Mouse (Mus musculus): ENCODE measurements around the gene Arrdc1. TPM values are rescaled to one million over a fixed set of nuclear protein-coding genes. Genes with fewer than 3 reads are reported as not detected.

Arrdc1 gene
- polyA plus RNA-seq, 1 experiment from 2014 or later: 21.9 TPM

GRCm38 (mm10) chr2:24914762-24915161 is 20.3 kb downstream of the Arrdc1 start:
- Histone ChIP-seq H3K36me3 (replicated peaks) (peaks cover 48% of the 10 kb centered on the region), H3K27ac (replicated peaks) (no peak overlapping the region), H3K4me1 (peaks cover 10% of the 10 kb centered on the region), H3K27me3 (replicated peaks; ENCODE audit: low read depth, poor library complexity, severe bottlenecking) (no peaks in the 10 kb centered on the region), H3K9me3 (no peaks in the 10 kb centered on the region), H3K4me3 (no peak overlapping the region)
- no peak for DNase-seq (ENCODE audit: low spot score)
- WGBS: 93% methylated on average over 3 of the region's 3 CpGs

GRCm38 (mm10) chr2:24912589-24912988 is 22.5 kb downstream of the Arrdc1 start:
- no peaks in the 10 kb centered on the region for H3K9me3 ChIP-seq
- no peak for DNase-seq (ENCODE audit: low spot score)
- H3K4me3 ChIP-seq: no peak overlapping the region
- no peaks in the 10 kb centered on the region for H3K27me3 ChIP-seq (replicated peaks; ENCODE audit: low read depth, poor library complexity, severe bottlenecking)
- H3K27ac ChIP-seq (replicated peaks): no peak overlapping the region
- H3K4me1 ChIP-seq: peaks cover 3% of the 10 kb centered on the region
- peaks cover 55% of the 10 kb centered on the region for H3K36me3 ChIP-seq (replicated peaks)

GRCm38 (mm10) chr2:24912189-24912588 is 22.9 kb downstream of the Arrdc1 start:
- WGBS: 95% methylated on average over 4 of the region's 4 CpGs
- H3K36me3 ChIP-seq (replicated peaks): peaks cover 55% of the 10 kb centered on the region
- H3K9me3 ChIP-seq: no peaks in the 10 kb centered on the region
- no peak overlapping the region for H3K27ac ChIP-seq (replicated peaks)
- no peak overlapping the region for H3K4me3 ChIP-seq
- no peaks in the 10 kb centered on the region for H3K27me3 ChIP-seq (replicated peaks; ENCODE audit: low read depth, poor library complexity, severe bottlenecking)
- DNase-seq (ENCODE audit: low spot score): no peak
- H3K4me1 ChIP-seq: no peaks in the 10 kb centered on the region

- H3K4me3 ChIP-seq: no peak overlapping the region
- no peaks in the 10 kb centered on the region for H3K9me3 ChIP-seq
- no peak overlapping the region for H3K27ac ChIP-seq (replicated peaks)
- peaks cover 13% of the 10 kb centered on the region for H3K4me1 ChIP-seq
- DNase-seq (ENCODE audit: low spot score): no peak
- 93% methylated on average over 4 of the region's 4 CpGs for WGBS
- no peaks in the 10 kb centered on the region for H3K27me3 ChIP-seq (replicated peaks; ENCODE audit: low read depth, poor library complexity, severe bottlenecking)
- peaks cover 51% of the 10 kb centered on the region for H3K36me3 ChIP-seq (replicated peaks)
These were observed 24.6 kb downstream of the Arrdc1 start for GRCm38 (mm10) chr2:24910481-24910880.

- DNase-seq (ENCODE audit: low spot score): no peak
- Histone ChIP-seq H3K9me3 (no peaks in the 10 kb centered on the region), H3K4me3 (no peak overlapping the region), H3K4me1 (peaks cover 18% of the 10 kb centered on the region), H3K27me3 (replicated peaks; ENCODE audit: low read depth, poor library complexity, severe bottlenecking) (no peaks in the 10 kb centered on the region), H3K27ac (replicated peaks) (peak overlapping the region; percentile 32; the same call in 1 of the 2 replicates), H3K36me3 (replicated peaks) (peaks cover 23% of the 10 kb centered on the region)
- whole genome bisulfite sequencing: 40% methylated on average over 2 of the region's 2 CpGs
These were observed 29.3 kb downstream of the Arrdc1 start for GRCm38 (mm10) chr2:24905653-24906155.

- 80% methylated on average over 11 of the region's 11 CpGs for WGBS
- no peak overlapping the region for H3K4me3 ChIP-seq
- no peak for DNase-seq (ENCODE audit: low spot score)
- H3K4me1 ChIP-seq: peaks cover 18% of the 10 kb centered on the region
- no peak overlapping the region for H3K27ac ChIP-seq (replicated peaks)
- no peaks in the 10 kb centered on the region for H3K9me3 ChIP-seq
- H3K27me3 ChIP-seq (replicated peaks; ENCODE audit: low read depth, poor library complexity, severe bottlenecking): no peaks in the 10 kb centered on the region
- H3K36me3 ChIP-seq (replicated peaks): peaks cover 22% of the 10 kb centered on the region
These were observed 30.0 kb downstream of the Arrdc1 start for GRCm38 (mm10) chr2:24904823-24905652.

GRCm38 (mm10) chr2:24902999-24903398 is 32.1 kb downstream of the Arrdc1 start:
- peaks cover 31% of the 10 kb centered on the region for H3K36me3 ChIP-seq (replicated peaks)
- no peaks in the 10 kb centered on the region for H3K27me3 ChIP-seq (replicated peaks; ENCODE audit: low read depth, poor library complexity, severe bottlenecking)
- H3K4me3 ChIP-seq: no peak overlapping the region
- peaks cover 18% of the 10 kb centered on the region for H3K4me1 ChIP-seq
- no peaks in the 10 kb centered on the region for H3K9me3 ChIP-seq
- no peak for DNase-seq (ENCODE audit: low spot score)
- 91% methylated on average over 6 of the region's 6 CpGs for WGBS
- no peak overlapping the region for H3K27ac ChIP-seq (replicated peaks)

- Histone ChIP-seq H3K4me3 (no peak overlapping the region), H3K27ac (replicated peaks) (no peak overlapping the region), H3K9me3 (no peaks in the 10 kb centered on the region), H3K4me1 (peaks cover 10% of the 10 kb centered on the region), H3K36me3 (replicated peaks) (peaks cover 46% of the 10 kb centered on the region), H3K27me3 (replicated peaks; ENCODE audit: low read depth, poor library complexity, severe bottlenecking) (no peaks in the 10 kb centered on the region)
- 96% methylated on average over 5 of the region's 5 CpGs for WGBS
- no peak for DNase-seq (ENCODE audit: low spot score)
These were observed 34.0 kb downstream of the Arrdc1 start for GRCm38 (mm10) chr2:24901055-24901454.

- H3K27me3 ChIP-seq (replicated peaks; ENCODE audit: low read depth, poor library complexity, severe bottlenecking): no peaks in the 10 kb centered on the region
- H3K4me3 ChIP-seq: no peak overlapping the region
- H3K36me3 ChIP-seq (replicated peaks): peaks cover 43% of the 10 kb centered on the region
- DNase-seq (ENCODE audit: low spot score): no peak
- H3K4me1 ChIP-seq: no peaks in the 10 kb centered on the region
- H3K9me3 ChIP-seq: no peaks in the 10 kb centered on the region
- WGBS: 94% methylated on average over 2 of the region's 2 CpGs
- no peak overlapping the region for H3K27ac ChIP-seq (replicated peaks)
These were observed 35.8 kb downstream of the Arrdc1 start for GRCm38 (mm10) chr2:24899292-24899691.

- no peak overlapping the region for H3K4me3 ChIP-seq
- WGBS: 87% methylated on average over 4 of the region's 4 CpGs
- peaks cover 4% of the 10 kb centered on the region for H3K4me1 ChIP-seq
- H3K27me3 ChIP-seq (replicated peaks; ENCODE audit: low read depth, poor library complexity, severe bottlenecking): no peaks in the 10 kb centered on the region
- H3K36me3 ChIP-seq (replicated peaks): peaks cover 53% of the 10 kb centered on the region
- DNase-seq (ENCODE audit: low spot score): no peak
- H3K9me3 ChIP-seq: no peaks in the 10 kb centered on the region
- H3K27ac ChIP-seq (replicated peaks): no peak overlapping the region
These were observed 38.3 kb downstream of the Arrdc1 start for GRCm38 (mm10) chr2:24896761-24897160.

GRCm38 (mm10) chr2:24894211-24894610 is 40.8 kb downstream of the Arrdc1 start:
- H3K27me3 ChIP-seq (replicated peaks; ENCODE audit: low read depth, poor library complexity, severe bottlenecking): no peaks in the 10 kb centered on the region
- peaks cover 48% of the 10 kb centered on the region for H3K36me3 ChIP-seq (replicated peaks)
- H3K27ac ChIP-seq (replicated peaks): no peak overlapping the region
- H3K4me3 ChIP-seq: no peak overlapping the region
- no peaks in the 10 kb centered on the region for H3K9me3 ChIP-seq
- WGBS: 95% methylated on average over 1 of the region's 1 CpGs
- H3K4me1 ChIP-seq: peaks cover 8% of the 10 kb centered on the region
- DNase-seq (ENCODE audit: low spot score): no peak

- no peaks in the 10 kb centered on the region for H3K9me3 ChIP-seq
- peaks cover 37% of the 10 kb centered on the region for H3K36me3 ChIP-seq (replicated peaks)
- peaks cover 8% of the 10 kb centered on the region for H3K4me1 ChIP-seq
- H3K4me3 ChIP-seq: no peak overlapping the region
- 89% methylated on average over 5 of the region's 5 CpGs for WGBS
- no peak for DNase-seq (ENCODE audit: low spot score)
- no peaks in the 10 kb centered on the region for H3K27me3 ChIP-seq (replicated peaks; ENCODE audit: low read depth, poor library complexity, severe bottlenecking)
- H3K27ac ChIP-seq (replicated peaks): no peak overlapping the region
These were observed 42.7 kb downstream of the Arrdc1 start for GRCm38 (mm10) chr2:24892318-24892717.
